Mouse (Mus musculus): Measurements from ENCODE around the gene Nxpe4.
"Not testable (repeated sequence)": the region's sequence is repeated elsewhere in the genome, so short reads cannot be mapped to it uniquely, and the experiment has no call there.

The Nxpe4 gene

DNA sequence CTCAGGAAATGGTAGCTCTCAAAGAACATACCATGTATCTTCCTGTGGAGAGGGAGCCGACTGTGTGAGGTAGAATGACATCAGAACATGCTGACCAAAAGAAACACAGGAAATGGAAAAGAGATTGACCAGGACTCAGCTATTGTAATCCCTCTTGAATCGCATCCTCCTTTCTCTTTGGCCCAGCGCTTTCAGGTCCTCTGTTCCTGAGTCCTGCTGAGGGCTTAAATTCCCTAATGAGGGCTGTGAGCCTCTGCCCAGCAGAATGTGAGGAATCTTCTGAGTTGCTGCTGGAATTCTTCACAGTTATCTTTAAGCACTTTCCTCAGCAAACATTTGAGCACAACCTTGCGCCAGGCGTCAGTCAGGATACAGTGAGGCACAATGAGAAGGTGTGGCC, 78.6 kb downstream of the Nxpe4 start:
- DNase-seq (ENCODE audit: low spot score in 2 of 2), result no peak

DNA sequence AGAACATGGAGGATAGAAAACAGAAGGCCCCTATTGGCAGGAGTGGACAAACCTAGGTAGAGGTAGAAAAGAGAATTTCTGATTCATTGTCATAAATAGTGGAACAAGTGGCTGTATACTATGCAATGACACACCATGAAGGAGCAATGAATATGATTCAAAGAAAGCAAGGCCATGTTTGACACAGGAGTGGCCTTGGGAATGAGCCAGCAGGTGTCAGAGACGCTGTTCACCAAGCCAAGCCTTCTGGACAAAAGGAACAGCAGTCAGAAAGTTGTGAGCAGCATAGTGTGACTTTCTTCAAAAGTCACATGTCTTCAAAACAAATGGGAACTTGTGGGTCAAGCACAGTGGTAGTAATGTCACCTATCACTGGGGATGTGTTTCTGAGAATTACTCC, 80.0 kb downstream of the Nxpe4 start:
- no peak for DNase-seq (ENCODE audit: low spot score in 2 of 2)

DNA sequence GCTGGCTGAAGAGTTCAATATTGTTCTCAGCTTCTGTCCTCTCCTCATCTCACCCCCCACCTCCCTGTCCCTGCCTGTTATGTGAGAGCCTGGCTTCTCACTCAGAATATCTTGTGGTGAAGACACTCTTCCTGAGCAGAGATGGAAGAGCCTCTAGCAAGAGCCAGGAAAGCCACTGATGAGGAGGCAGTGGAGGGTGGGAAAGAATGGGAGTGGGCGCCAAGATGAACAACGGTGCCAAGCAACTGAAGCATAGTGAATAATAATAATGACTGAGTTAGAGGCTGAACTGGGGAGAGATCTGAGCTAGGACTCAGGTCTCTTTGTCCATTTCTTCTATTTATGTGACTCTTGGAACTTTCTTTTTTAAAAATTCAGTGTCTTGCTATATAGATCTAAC, 80.9 kb downstream of the Nxpe4 start:
- no peak for DNase-seq (ENCODE audit: low spot score in 2 of 2)

DNA sequence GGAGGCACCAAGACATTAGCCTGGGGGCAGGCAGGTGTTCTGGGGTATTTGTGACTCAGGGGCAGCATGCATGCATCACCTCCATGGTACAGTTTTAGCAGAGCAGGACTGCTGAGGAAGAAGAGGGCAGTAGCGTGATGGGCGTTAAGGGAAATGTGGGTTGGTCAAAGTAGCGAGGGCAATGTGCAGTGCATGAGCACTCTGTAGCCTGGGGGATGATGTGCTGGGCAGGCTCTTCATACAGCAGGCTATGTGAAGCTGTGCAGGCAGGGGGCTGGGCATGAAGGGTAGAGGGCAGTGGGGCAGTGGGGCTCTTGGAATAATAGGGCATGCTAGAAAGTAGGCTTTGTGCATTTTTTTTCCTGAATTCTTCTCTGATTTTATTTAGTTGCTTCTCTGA, 82.4 kb downstream of the Nxpe4 start:
- no peak for DNase-seq (ENCODE audit: low spot score in 2 of 2)

DNA sequence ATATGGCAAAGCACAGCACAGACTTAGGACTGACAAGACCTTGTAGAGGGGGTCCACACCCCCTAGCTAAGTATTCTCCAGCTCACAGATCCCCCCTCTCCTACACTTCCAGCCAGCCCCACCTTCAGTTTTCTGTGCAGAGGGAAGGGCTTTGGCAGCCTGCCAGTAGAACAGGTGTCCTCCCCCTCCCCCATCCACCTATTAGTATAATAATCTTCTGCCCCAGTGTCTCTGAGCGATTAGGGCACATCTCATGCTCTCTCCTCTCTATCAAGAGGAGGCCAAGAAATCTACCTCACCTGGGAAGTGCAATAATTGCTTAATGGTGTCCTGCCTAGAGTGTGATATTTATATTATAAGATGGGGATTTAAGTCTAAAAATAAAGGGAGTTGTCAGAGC, 83.7 kb downstream of the Nxpe4 start:
- no peak for DNase-seq (ENCODE audit: low spot score in 2 of 2)

DNA sequence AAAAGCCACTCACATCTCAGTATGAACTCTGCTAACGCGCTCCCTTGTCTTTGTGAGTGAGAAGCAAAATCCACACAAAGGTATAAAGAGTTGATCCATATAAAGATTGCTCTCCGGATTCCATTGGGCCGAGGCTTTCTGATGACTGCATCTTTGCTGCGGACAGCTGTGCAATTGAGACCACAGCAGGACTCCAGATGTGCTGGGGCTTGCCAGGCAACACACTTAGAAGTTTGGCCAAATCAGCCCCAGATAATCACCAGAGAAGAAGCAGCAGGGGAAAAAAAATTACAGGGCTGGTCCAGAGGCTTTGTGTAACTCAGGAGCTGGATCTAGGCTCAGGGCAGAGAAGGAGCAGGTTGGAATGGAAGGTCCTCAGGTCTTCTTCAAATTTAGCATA, 85.5 kb downstream of the Nxpe4 start:
- no peak for DNase-seq (ENCODE audit: low spot score in 2 of 2)

DNA sequence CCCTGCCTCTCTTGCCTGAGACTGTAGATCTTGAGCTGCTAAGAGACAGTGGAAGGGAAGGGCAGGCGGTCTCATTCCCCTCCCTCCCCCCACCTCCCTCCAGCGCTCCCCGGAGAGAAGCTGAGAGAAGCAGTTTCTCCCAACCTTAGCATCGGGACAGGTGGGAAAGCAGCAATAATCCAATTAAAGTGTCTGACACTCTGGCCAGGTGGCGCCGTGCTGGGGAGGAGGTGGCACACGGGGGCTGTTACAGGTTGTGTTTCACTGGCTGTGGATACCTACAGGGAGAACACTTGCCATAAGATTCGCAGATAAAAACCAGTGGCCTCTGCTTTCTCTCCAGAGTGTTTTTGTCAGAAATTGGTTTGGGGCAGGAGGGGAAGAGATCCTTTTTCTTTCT, 90.4 kb downstream of the Nxpe4 start:
- no peak for DNase-seq (ENCODE audit: low spot score in 2 of 2)

DNA sequence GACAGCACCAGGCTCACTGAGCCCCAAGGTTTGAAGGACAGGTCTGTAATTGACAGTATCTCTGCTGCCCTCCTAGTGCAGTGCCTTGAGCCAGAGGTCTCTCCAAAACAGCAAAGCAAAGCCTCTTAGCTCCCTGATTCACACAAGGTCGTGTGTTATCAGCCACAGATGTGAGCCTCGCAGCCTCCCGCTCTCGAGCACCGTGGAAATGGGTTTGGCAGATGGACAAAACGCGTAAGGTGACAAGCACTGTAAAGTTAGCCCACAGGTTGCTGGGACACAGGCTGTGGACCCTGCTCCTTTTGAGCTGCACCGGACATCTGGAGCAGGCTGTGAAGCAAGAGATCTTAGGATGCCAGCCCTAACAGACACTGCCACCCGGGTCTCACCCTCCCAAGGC, 95.2 kb downstream of the Nxpe4 start:
- no peak for DNase-seq (ENCODE audit: low spot score in 2 of 2)

DNA sequence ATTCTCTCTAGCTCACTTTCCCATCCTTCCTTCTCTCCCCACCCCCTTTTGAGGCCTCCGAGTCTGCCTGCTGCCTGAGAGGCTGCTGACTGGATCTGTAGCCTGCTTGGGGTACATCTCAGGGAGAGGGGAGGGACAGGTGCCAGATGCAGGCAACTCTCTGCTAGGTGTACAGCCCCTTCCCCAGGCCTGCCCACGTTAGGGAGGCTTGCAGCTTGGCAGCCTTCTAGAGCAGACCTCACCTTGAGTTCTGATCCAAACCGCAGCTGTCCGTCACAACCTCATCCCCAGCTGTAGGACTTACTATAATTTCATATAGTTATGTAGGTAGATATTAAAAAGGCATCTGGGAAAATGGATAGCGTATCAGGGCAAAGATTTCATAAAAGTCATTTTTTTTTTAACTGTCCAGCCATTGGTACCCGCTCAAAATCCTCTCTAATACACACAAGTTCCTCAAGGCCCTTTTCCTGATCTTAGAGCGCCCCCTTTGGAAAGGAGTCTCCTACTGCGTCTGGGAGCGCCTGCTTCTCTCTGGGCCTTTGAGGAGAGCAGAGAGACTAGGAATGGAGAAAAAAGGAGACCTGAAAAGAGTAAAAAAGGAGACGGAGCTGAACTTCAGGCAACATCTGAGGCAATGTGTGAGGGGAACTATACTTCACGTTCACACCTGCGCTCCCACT, 96.1 kb downstream of the Nxpe4 start:
- DNase-seq (ENCODE audit: low spot score in 2 of 2), result peak in 1 of 2 experiments; percentile 72

DNA sequence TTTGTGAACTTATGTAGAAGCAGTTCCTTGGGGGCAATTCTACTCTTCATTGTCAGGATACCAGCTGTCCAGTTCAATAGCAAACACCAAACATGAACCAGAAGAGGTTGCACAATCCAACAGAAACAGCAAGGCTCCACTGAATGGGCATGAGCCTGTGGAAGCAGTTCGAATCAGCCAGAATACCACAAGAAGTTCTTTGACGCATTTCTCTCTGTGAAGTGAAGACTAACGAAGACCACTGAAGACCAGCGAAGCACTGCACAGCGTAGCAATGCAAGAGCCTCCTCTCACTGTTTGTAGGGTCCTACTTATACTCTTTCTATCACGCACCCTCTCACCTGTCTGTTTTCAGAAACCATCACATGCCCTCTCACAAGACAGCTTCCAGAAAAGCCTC, 102.8 kb downstream of the Nxpe4 start:
- DNase-seq (ENCODE audit: low spot score in 2 of 2), result no peak

DNA sequence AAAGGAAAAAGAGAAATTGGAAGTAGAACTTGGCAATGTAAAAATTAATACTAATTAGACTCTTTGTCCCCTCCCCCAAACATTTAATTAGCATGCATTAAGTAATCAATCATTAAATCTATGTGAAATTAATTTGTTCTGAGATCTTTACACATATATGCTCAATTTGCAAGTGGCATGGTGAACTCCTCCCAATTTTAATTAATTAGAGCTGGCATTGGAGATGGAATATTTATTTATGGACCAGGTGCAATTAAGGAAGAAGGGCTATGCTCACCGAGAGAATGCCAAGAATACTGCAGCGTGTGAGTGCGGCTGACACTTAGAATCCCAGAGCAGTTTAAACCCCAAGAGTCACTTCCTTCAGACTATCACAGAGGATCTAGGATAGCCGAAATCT, 103.7 kb downstream of the Nxpe4 start:
- no peak for DNase-seq (ENCODE audit: low spot score in 2 of 2)

DNA sequence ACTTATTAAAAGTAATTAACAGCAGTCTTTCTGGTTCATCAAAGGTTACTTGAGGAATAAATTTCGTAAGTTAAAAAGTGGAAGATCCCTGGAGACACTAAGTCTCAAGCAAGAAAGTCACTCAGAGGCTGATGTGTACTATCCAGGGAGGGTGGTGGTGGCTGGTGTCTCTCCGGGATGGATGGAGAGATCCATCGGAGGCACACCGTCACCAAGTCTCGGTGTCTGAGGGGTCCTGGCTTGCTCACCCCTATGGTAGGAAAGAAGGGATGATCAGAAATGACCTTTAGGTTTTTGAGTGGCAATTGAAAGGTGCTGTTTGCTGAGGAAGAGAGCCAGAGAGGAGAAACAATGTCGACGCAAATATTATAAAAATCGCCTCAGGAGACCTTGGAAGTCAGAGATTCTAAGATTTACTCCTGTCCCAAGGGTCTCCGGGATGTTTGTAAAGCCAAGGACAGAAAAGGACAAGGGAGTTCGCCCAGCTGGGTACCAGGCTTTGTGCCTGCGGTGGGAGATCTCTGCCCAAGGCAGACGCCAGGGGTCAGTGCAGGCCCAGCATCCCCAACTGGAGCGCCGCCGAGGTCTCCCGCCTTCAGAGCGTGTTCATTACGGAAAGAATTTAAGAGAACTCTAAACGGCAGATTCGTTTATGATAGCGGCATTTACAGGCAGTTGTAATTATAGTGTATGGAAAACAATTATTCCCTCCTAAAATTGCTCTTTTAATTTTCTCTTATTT, 104.6 kb downstream of the Nxpe4 start:
- DNase-seq (ENCODE audit: low spot score in 2 of 2), result peak in 1 of 2 experiments; percentile 74

DNA sequence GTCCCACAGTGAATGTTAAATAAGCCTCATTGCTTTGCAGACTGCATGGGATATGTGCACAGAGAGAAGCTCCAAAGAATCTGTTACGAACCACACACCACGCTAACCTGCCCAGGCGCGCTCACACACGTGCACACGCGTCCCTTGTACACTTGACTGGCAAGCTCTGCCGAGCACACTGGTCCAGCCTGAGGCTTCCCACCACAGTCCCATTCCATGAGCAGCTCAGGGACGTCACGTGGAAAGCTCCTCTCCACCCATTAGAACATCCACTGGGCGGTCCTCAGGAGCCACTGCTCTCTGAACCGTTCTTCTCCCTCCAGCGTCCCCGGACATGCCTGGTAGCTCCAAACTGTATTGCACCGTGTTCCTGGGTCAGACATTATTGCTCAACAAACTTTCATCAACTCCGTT, 105.2 kb downstream of the Nxpe4 start:
- DNase-seq (ENCODE audit: low spot score in 2 of 2), result peak in 1 of 2 experiments; percentile 24

DNA sequence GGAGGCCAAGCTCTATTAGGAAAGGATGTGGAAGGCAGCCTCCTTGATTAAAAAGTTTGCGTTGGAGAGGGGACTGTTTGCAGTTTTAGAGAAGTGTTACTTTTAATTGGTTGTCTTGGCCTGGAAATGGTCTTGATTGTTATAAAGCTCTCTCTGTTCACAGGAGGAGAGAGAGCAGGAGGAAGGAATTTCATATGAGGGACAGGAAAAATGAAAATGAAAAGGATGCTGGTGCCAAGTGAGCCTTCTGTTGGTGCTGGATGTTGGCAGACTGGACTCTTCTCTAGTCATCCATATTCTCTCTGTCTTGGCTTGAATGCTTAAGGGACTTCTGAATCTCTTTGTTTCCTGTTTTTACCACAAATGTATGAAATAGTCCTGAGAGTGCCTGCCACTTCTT, 106.1 kb downstream of the Nxpe4 start:
- no peak for DNase-seq (ENCODE audit: low spot score in 2 of 2)

DNA sequence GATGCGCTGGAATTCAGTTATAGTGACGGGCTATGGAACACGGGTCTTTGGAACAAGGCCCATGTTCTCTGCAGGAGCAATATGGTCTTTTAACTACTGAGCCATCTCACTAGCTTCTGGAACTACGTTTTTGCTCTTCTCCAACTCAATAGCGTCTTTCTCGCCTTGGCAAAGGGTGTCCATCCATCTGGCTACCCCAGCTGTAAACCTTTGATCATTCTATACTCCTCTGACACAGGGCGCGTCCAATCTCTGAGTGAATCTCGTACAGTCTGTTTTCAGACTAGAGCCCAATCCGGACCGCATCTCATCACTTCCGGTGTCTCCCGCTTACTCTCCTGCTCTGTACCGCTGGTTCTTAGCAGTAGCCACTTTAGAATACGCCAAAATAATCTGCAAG, 115.0 kb downstream of the Nxpe4 start:
- no peak for DNase-seq (ENCODE audit: low spot score in 2 of 2)

DNA sequence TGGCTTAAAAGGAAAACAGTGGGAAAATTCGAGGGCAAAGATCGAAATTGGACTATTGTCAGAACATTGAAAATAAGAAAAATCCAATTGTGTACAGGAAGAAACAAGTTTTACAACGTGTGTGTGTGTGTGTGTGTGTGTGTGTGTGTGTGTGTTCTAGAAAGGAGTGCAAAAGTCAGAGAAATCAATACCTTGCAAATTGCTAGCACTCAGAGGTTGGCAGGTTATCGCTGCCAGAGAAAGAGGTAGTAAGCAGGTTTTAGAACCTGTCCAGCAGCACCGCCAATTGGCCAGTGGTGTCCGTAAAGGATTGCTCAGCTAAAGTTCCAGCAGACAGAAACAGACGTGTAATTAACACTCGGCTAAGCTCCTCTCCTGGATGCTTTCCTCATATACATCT, 122.4 kb downstream of the Nxpe4 start:
- DNase-seq (ENCODE audit: low spot score in 2 of 2), result no peak

DNA sequence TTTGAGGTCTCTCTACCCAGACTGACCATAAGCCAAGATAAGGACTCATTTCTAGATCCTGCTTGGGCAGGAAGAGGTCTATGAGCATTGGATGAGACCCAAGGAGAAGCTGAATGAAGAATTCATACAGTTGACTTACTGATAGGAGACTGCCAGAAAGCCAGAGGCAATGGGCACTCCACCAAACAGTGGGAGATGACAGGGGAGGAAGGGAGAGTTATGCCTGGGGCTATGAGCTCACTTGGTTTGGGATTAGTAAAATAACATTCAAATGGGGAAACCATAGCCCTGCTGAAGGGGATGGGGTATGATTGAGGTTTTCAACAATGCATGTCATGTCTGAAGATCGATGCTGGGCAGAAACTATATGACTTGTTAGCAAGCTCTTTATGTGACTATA, 128.5 kb downstream of the Nxpe4 start:
- DNase-seq (ENCODE audit: low spot score in 2 of 2), result no peak

DNA sequence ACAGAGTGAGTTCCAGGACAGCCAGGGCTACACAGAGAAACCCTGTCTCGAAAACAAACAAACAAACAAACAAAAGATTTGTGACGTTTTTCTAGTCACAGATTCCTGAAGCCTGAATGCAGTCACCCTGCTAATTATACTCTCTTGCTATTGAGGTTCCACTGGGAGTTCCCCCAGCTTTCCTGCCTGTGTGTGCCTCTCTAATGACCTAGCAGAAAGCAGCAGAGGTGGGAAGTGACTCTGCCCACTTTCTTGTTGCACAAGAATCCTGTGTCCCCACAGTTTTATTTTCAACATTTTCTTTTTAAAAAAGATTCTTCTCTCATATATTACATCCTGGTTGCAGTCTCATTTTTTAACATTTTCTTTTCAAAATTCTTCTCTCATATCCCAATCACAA, 132.9 kb downstream of the Nxpe4 start:
- no peak for DNase-seq (ENCODE audit: low spot score in 2 of 2)

DNA sequence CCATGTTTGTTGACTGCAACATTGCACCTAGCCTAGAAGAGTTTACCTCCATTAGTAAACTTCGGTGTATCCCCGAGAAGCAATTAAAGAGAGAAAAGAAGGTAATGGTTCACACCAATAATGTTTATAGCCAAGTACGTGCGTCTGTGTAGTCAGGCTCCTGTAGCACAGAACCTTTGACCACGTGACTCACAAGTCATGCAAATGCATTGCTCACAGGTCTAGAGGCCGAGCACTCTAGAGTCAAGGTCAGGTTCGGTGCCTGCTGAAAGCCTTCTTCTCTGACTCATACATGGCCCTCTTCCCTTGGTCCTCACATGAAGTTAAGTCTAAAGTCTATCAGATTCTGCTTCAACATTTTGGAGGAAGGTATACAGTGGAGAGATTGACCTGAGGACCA, 137.2 kb downstream of the Nxpe4 start:
- DNase-seq (ENCODE audit: low spot score in 2 of 2), result no peak

DNA sequence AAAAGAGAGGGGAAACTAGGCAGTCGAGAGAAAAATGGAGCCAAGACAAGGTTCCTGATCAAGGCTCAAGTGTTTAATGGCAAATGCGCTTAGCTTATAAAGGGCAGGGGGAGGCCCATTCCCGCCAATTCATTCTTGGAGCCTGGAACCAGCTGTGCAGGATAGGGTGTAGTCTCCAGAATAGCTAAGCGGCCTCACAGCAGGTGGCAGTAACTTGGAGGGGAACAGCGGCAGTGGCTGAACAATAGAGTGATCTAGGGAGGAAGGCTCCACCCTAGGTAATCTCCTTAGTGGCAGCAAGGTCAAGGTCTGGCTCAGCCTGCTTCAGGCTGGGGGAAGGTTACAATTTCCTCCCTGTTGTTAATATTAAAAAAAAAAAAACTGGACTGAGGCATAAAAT, 141.7 kb downstream of the Nxpe4 start:
- DNase-seq (ENCODE audit: low spot score in 2 of 2), result not testable (repeated sequence)

DNA sequence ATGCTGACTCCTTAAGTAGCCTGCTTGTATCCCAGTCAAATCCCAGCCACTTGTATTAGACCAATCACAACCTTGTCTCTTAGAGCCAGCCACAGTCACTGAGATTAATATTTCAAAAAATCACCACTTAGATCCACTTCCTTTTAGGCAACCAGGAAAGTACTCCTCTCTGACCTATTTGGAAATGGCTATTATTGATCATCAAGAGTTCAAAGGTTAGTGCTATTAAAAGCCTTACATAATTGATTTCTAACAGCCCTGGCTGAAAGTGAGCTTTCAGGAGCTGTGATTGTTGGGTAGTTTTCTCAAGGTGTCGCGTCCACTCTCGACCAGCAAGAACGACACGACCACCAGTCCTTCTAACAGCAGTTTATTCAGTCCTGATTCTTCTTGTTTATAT, 149.4 kb downstream of the Nxpe4 start:
- DNase-seq (ENCODE audit: low spot score in 2 of 2), result no peak

DNA sequence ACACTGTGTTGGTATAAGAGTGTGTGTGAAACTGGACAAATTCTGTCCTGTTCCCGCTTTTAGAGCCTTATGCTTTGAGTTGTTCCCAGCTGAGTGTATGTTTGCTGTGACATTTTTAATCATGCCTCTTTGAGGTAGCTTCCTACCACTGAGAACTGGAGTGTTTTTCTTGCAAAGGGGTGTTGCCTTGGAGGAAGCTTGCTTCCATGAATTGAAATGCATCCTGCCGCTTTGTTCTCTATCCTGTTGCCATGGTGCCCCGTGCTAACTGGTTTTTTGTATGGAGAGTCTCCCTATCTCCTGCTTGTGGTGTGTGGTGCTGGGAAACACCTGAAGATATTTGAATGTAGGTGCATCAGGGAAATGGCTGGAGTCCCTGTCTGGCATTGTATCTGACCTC, 152.4 kb downstream of the Nxpe4 start:
- DNase-seq (ENCODE audit: low spot score in 2 of 2), result peak in 1 of 2 experiments; percentile 13

DNA sequence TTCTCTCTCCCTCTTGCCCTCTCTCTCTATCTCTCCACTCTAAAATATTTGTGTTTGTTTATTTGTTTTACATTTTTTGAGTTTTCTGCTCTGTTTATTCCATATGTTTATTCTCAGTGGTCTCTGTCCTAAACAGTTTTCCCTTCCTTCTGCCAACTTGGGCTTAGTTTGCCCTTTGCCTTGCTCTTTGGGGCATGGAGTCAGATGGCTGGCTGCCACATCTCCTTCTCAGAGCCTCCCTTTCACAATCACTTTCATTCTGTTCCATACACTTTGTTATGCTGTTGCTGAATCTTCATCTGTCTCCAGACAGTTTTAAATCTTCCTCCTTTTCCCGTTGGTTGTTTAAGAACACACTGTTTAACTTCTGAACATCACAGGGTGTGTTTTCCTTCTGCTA, 154.0 kb downstream of the Nxpe4 start:
- no peak for DNase-seq (ENCODE audit: low spot score in 2 of 2)

DNA sequence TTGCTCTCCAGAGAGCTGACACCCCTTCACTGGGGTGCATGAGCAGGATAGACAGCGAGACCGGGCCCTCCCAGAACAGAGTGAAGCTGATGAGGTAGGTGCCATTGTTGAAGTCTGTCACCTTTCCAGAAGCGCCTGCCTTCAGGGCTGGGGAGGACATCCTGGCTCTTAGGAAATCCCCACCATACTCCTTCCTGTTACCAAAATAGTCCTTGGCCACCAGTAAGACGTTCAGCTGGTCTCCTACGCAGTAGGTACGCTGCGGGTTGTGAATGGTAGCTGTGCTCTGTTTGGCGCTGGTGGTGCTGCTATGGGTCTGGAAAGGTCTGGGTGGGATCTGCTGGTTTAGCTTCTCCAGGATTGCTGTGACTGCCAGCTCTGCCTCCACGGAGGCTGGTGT, 164.5 kb downstream of the Nxpe4 start:
- no peak for DNase-seq (ENCODE audit: low spot score in 2 of 2)

Measured in left cerebral cortex, adult 9 months (tissue).